Mouse (Mus musculus): ENCODE measurements around the gene Tmem132a.
A peak's percentile ranks its signal among the peaks of the same experiment; 100 is the strongest.

The Tmem132a gene

GRCm38 (mm10) chr19:10869886-10870527, at the start of gene Tmem132a:
Tmem132a (minus strand) TSS chr19:10869940.
- no peak for DNase-seq (ENCODE audit: low read depth, low spot score)

GRCm38 (mm10) chr19:10918321-10918991, 48.7 kb upstream of the Tmem132a start:
- no peak for DNase-seq (ENCODE audit: low read depth, low spot score)

- DNase-seq (ENCODE audit: low read depth, low spot score), result no peak
Observed at GRCm38 (mm10) chr19:10916506-10916905, 46.8 kb upstream of the Tmem132a start.

- DNase-seq (ENCODE audit: low read depth, low spot score), result no peak
Observed at GRCm38 (mm10) chr19:10914870-10915269, 45.1 kb upstream of the Tmem132a start.

GRCm38 (mm10) chr19:10914291-10914690, 44.6 kb upstream of the Tmem132a start:
- DNase-seq (ENCODE audit: low read depth, low spot score), result no peak

- no peak for DNase-seq (ENCODE audit: low read depth, low spot score)
Observed at GRCm38 (mm10) chr19:10909087-10909721, 39.5 kb upstream of the Tmem132a start.

GRCm38 (mm10) chr19:10907891-10908290, 38.2 kb upstream of the Tmem132a start:
- peak; percentile 57 for DNase-seq (ENCODE audit: low read depth, low spot score)

GRCm38 (mm10) chr19:10905728-10906000, 35.9 kb upstream of the Tmem132a start:
- DNase-seq (ENCODE audit: low read depth, low spot score), result no peak

- DNase-seq (ENCODE audit: low read depth, low spot score), result peak; percentile 62
Observed at GRCm38 (mm10) chr19:10904927-10905727, 35.4 kb upstream of the Tmem132a start.

- DNase-seq (ENCODE audit: low read depth, low spot score), result no peak
Observed at GRCm38 (mm10) chr19:10904512-10904911, 34.8 kb upstream of the Tmem132a start.

- no peak for DNase-seq (ENCODE audit: low read depth, low spot score)
Observed at GRCm38 (mm10) chr19:10901046-10901445, 31.3 kb upstream of the Tmem132a start.

- DNase-seq (ENCODE audit: low read depth, low spot score), result no peak
Observed at GRCm38 (mm10) chr19:10900315-10900714, 30.6 kb upstream of the Tmem132a start.

- no peak for DNase-seq (ENCODE audit: low read depth, low spot score)
Observed at GRCm38 (mm10) chr19:10897491-10897890, 27.8 kb upstream of the Tmem132a start.

- DNase-seq (ENCODE audit: low read depth, low spot score), result no peak
Observed at GRCm38 (mm10) chr19:10896849-10897248, 27.1 kb upstream of the Tmem132a start.

GRCm38 (mm10) chr19:10895708-10896107, 26.0 kb upstream of the Tmem132a start:
- DNase-seq (ENCODE audit: low read depth, low spot score), result no peak

- peak; percentile 98 for DNase-seq (ENCODE audit: low read depth, low spot score)
Observed at GRCm38 (mm10) chr19:10895016-10895528, 25.3 kb upstream of the Tmem132a start, which contains the start of gene Prpf19. Prpf19 (plus strand) TSS chr19:10895231.

- no peak for DNase-seq (ENCODE audit: low read depth, low spot score)
Observed at GRCm38 (mm10) chr19:10892201-10892600, 22.5 kb upstream of the Tmem132a start.

- DNase-seq (ENCODE audit: low read depth, low spot score), result peak; percentile 97
Observed at GRCm38 (mm10) chr19:10881426-10882154, 11.8 kb upstream of the Tmem132a start, which contains the start of gene Tmem109. Tmem109 (minus strand) TSS chr19:10882001.

GRCm38 (mm10) chr19:10880975-10881425, 11.3 kb upstream of the Tmem132a start:
- DNase-seq (ENCODE audit: low read depth, low spot score), result no peak

- DNase-seq (ENCODE audit: low read depth, low spot score), result peak; percentile 50
Observed at GRCm38 (mm10) chr19:10880085-10880974, 10.6 kb upstream of the Tmem132a start.
